Mouse (Mus musculus) forebrain, embryonic 15.5 days (tissue): ENCODE data around the gene Rdh9. TPM values are rescaled to one million over a fixed set of nuclear protein-coding genes. Genes with fewer than 3 reads are reported as not detected.
"Not testable (repeated sequence)": the region's sequence is repeated elsewhere in the genome, so short reads cannot be mapped to it uniquely, and the experiment has no call there.

Experiments used
- ATAC-seq: fragments of 200-750 bp; cut with Nextera tagmentation; replicated peaks from 2 replicates; pipeline ENCODE4 v1.8.0; 2017; ENCODE audit warnings: mild to moderate bottlenecking, moderate TSS enrichment, moderate library complexity
- H3K27ac ChIP-seq: fragments of 300-500 bp; sonication (generic); replicated peaks from 2 replicates; pipeline ENCODE4 v1.5.1; 2015; ENCODE audit warnings: mild to moderate bottlenecking, inconsistent platforms
- H3K27me3 ChIP-seq: fragments of 300-500 bp; sonication (generic); 2 replicates; pipeline ENCODE4 v1.6.1; 2015; ENCODE audit warnings: inconsistent platforms
- H3K36me3 ChIP-seq: fragments of 300-500 bp; sonication (generic); 2 replicates; pipeline ENCODE4 v1.6.1; 2015; ENCODE audit warnings: mild to moderate bottlenecking, inconsistent platforms
- H3K4me1 ChIP-seq: fragments of 300-500 bp; sonication (generic); 2 replicates; pipeline ENCODE4 v1.6.1; 2015; ENCODE audit warnings: inconsistent platforms
- H3K4me2 ChIP-seq: fragments of 300-500 bp; sonication (generic); replicated peaks from 2 replicates; pipeline ENCODE4 v1.6.1; 2015; ENCODE audit warnings: mild to moderate bottlenecking, inconsistent platforms
- H3K4me3 ChIP-seq: fragments of 300-500 bp; sonication (generic); 2 replicates; pipeline ENCODE4 v1.5.1; 2015; ENCODE audit warnings: mild to moderate bottlenecking, inconsistent platforms
- H3K9ac ChIP-seq: fragments of 300-500 bp; sonication (generic); replicated peaks from 2 replicates; pipeline ENCODE4 v1.6.1; 2015; ENCODE audit warnings: mild to moderate bottlenecking, inconsistent platforms
- H3K9me3 ChIP-seq: fragments of 300-500 bp; sonication (generic); 2 replicates; pipeline ENCODE4 v1.6.1; 2016; ENCODE audit warnings: inconsistent platforms
- WGBS: fragments of 180-500 bp; shearing (Covaris S2); methylation state at CpG from one replicate; pipeline ENCODE4 v1.1.7; 2015; ENCODE audit warnings: mixed read lengths; 5-methylcytosine and 5-hydroxymethylcytosine counted together
- polyA plus RNA-seq: library from polyadenylated mRNA; unstranded; fragments of >200 nt; fragmentation: Nextera tagmentation; extraction: Ambion mirVana; gene quantifications from 2 replicates; pipeline ENCODE4 v1.2.1, GENCODE M21; 2015

The Rdh9 gene
- polyA plus RNA-seq, 1 experiment from 2014 or later, result 0.24 TPM

- no peak for ATAC-seq
- whole genome bisulfite sequencing, result 76% methylated on average over 6 of the region's 6 CpGs
- no peak overlapping the region for H3K4me3 ChIP-seq
- no peak overlapping the region for H3K27ac ChIP-seq
- no peak overlapping the region for H3K4me2 ChIP-seq
- H3K27me3 ChIP-seq, result no peaks in the 10 kb centered on the region
- no peaks in the 10 kb centered on the region for H3K36me3 ChIP-seq
- H3K9ac ChIP-seq, result no peak overlapping the region
- H3K4me1 ChIP-seq, result no peaks in the 10 kb centered on the region
- H3K9me3 ChIP-seq, result peaks cover 4% of the 10 kb centered on the region; the same call in 1 of the 2 replicates
Observed at GRCm38 (mm10) chr10:127825386-127825785, 49.2 kb downstream of the Rdh9 start.

- no peaks in the 10 kb centered on the region for H3K9me3 ChIP-seq
- H3K27ac ChIP-seq, result no peak overlapping the region
- no peak overlapping the region for H3K4me2 ChIP-seq
- H3K36me3 ChIP-seq, result no peaks in the 10 kb centered on the region
- no peaks in the 10 kb centered on the region for H3K4me1 ChIP-seq
- 48% methylated on average over 3 of the region's 3 CpGs for WGBS
- no peak for ATAC-seq
- H3K27me3 ChIP-seq, result no peaks in the 10 kb centered on the region
- H3K4me3 ChIP-seq, result no peak overlapping the region
- H3K9ac ChIP-seq, result no peak overlapping the region
Observed at GRCm38 (mm10) chr10:127829121-127829520, 52.9 kb downstream of the Rdh9 start.

- WGBS, result 94% methylated on average over 1 of the region's 1 CpGs
- H3K4me3 ChIP-seq, result not testable (repeated sequence)
Observed at GRCm38 (mm10) chr10:127834186-127834585, 58.0 kb downstream of the Rdh9 start.

GRCm38 (mm10) chr10:127835292-127835691 is 59.1 kb downstream of the Rdh9 start:
- Histone ChIP-seq H3K4me3 (no peak overlapping the region), H3K4me2 (no peak overlapping the region), H3K27me3 (no peaks in the 10 kb centered on the region), H3K9me3 (no peaks in the 10 kb centered on the region), H3K36me3 (no peaks in the 10 kb centered on the region), H3K9ac (no peak overlapping the region), H3K27ac (no peak overlapping the region), H3K4me1 (no peaks in the 10 kb centered on the region)
- 83% methylated on average over 5 of the region's 5 CpGs for WGBS
- ATAC-seq, result no peak

More at GRCm38 (mm10) chr10:127834186-127834585, 58.0 kb downstream of the Rdh9 start:
- not testable (repeated sequence) for H3K4me2 ChIP-seq, H3K36me3 ChIP-seq, H3K9me3 ChIP-seq, H3K27me3 ChIP-seq, H3K4me1 ChIP-seq, ATAC-seq, H3K9ac ChIP-seq, H3K27ac ChIP-seq

GRCm38 (mm10) chr10:127837793-127838192 is 61.6 kb downstream of the Rdh9 start:
- not testable (repeated sequence) for H3K27me3 ChIP-seq, H3K4me1 ChIP-seq, H3K9ac ChIP-seq, H3K9me3 ChIP-seq, ATAC-seq, H3K27ac ChIP-seq, H3K4me2 ChIP-seq, H3K4me3 ChIP-seq, H3K36me3 ChIP-seq
- WGBS, result 91% methylated on average over 5 of the region's 5 CpGs

GRCm38 (mm10) chr10:127838539-127838938 is 62.4 kb downstream of the Rdh9 start:
- H3K9me3 ChIP-seq, result no peaks in the 10 kb centered on the region
- no peak overlapping the region for H3K9ac ChIP-seq
- H3K4me3 ChIP-seq, result no peak overlapping the region
- H3K27ac ChIP-seq, result no peak overlapping the region
- no peaks in the 10 kb centered on the region for H3K36me3 ChIP-seq
- H3K4me2 ChIP-seq, result no peak overlapping the region
- no peaks in the 10 kb centered on the region for H3K27me3 ChIP-seq
- 89% methylated on average over 2 of the region's 2 CpGs for WGBS
- no peak for ATAC-seq
- no peaks in the 10 kb centered on the region for H3K4me1 ChIP-seq

- Histone ChIP-seq H3K27me3 (no peaks in the 10 kb centered on the region), H3K4me2 (no peak overlapping the region), H3K9me3 (no peaks in the 10 kb centered on the region), H3K36me3 (no peaks in the 10 kb centered on the region), H3K27ac (no peak overlapping the region), H3K9ac (no peak overlapping the region), H3K4me1 (no peaks in the 10 kb centered on the region), H3K4me3 (no peak overlapping the region)
- no peak for ATAC-seq
- WGBS, result 68% methylated on average over 2 of the region's 2 CpGs
Observed at GRCm38 (mm10) chr10:127840776-127841175, 64.6 kb downstream of the Rdh9 start.

Other genes starting within 250 kb of the Rdh9 start
- 38.9 and 40.2 TPM in 2 replicates for gene Nxph4, start 241.8 kb upstream of the Rdh9 start, polyA plus RNA-seq
- 93.1 and 95.7 TPM in 2 replicates for gene Lrp1, start 155.2 kb upstream of the Rdh9 start, polyA plus RNA-seq
- gene Stat6, start 133.4 kb upstream of the Rdh9 start, polyA plus RNA-seq, result 3.4 and 3.7 TPM in 2 replicates
- 4.8 and 5.8 TPM in 2 replicates for gene Nemp1, start 109.5 kb upstream of the Rdh9 start, polyA plus RNA-seq
- 2.9 and 3.9 TPM in 2 replicates for gene Nab2, start 107.8 kb upstream of the Rdh9 start, polyA plus RNA-seq
- gene Myo1a, start 71.2 kb upstream of the Rdh9 start, polyA plus RNA-seq, result 0.87 and 1.1 TPM in 2 replicates
- gene Tac2, start 51.9 kb upstream of the Rdh9 start, polyA plus RNA-seq, result 4.5 and 6.6 TPM in 2 replicates
- gene Zbtb39, start 36.8 kb upstream of the Rdh9 start, polyA plus RNA-seq, result 4.0 and 4.1 TPM in 2 replicates
- gene Gpr182, start 24.7 kb upstream of the Rdh9 start, polyA plus RNA-seq, result 0.60 and 0.74 TPM in 2 replicates
- not detected in 2 replicates for gene Rdh1, start 16.7 kb upstream of the Rdh9 start, polyA plus RNA-seq
- not detected in 2 replicates for gene Rdh16f1, start 16.6 kb upstream of the Rdh9 start, polyA plus RNA-seq
- gene Rdh16, start 24.8 kb downstream of the Rdh9 start, polyA plus RNA-seq, result 0.08 TPM in 1 of 2 replicates, not detected in the other
- gene Rdh19, start 73.5 kb downstream of the Rdh9 start, polyA plus RNA-seq, result not detected in 2 replicates
- gene Rdh16f2, start 90.1 kb downstream of the Rdh9 start, polyA plus RNA-seq, result not detected in 2 replicates
- gene Rdh7, start 112.4 kb downstream of the Rdh9 start, polyA plus RNA-seq, result not detected in 2 replicates
- not detected in 2 replicates for gene Sdr9c7, start 122.1 kb downstream of the Rdh9 start, polyA plus RNA-seq
- not detected in 2 replicates for gene Hsd17b6, start 231.2 kb downstream of the Rdh9 start, polyA plus RNA-seq
- gene Prim1, start 238.8 kb downstream of the Rdh9 start, polyA plus RNA-seq, result 61.6 and 62.3 TPM in 2 replicates